Mouse (Mus musculus) embryo, embryonic 9.5 days (tissue): ENCODE data around the gene H2-M5.
"Not testable (repeated sequence)": the region's sequence is repeated elsewhere in the genome, so short reads cannot be mapped to it uniquely, and the experiment has no call there.

ENCODE experiments used
- DNase-seq: peaks from one replicate; pipeline ENCODE4 v3.0.0-alpha.2; 2017; ENCODE audit errors: extremely low spot score

H2-M5 gene

DNA sequence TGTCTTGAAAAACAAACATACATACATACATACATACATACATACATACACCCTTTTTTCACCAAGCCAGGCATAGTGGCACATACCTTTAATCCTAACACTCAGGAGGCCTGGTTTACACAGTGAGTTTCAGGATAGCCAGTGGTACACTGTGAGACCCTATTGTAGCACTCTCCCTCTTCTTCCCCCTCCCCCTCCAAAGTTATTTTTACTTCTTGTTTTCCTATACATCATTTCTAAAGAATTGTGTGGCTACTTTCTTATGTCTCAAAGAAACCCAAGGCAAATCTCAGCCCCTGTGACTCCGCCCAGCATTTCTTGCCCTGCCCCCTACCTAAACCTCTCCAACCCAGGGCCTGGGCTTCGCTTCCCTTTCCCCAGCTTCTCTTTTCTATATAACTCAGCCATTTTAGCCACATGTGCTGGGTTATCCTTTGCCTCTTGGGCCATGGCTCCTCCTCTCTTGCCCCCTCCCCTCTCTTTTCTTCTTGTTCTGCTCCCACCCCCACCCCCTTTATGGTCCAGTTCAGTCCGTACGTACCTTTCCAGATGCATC is 4.5 kb upstream of the H2-M5 start:
- no peak for DNase-seq

DNA sequence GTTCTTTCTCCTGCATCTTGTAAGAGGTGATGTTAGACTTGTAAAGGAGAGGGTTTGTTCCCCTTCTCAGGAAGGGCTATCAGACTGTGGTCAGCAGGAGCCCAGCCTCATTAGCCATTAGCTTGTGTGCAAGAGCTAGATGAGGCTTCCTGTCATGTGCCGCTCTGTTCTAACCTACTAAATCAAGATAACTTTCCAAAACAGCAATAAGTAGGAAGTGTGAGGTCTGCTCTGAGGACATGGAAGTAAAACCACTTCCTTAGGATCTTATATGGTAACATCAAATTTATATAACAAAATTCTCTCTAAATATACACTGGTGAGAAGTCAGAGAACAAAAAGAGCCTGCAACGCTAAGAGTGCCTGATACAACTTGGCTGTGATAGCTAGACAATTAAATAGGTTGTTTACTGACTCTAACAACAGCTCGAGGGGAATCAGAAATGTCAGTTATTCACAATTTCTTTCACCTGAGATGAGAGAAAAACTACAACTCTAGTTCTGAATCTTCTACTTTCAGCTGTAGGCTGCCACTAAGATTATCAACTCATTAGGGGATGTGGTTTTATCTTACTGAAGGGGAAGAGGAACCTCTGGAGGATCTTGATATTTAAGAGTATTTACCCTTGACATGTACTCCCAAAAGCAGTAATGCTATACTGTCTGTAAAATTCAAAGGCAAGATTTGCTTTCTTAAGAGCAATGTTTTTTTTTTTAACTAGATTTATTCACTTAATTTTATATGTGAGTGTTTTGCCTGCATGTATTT is 3.2 kb upstream of the H2-M5 start:
- DNase-seq: no peak

DNA sequence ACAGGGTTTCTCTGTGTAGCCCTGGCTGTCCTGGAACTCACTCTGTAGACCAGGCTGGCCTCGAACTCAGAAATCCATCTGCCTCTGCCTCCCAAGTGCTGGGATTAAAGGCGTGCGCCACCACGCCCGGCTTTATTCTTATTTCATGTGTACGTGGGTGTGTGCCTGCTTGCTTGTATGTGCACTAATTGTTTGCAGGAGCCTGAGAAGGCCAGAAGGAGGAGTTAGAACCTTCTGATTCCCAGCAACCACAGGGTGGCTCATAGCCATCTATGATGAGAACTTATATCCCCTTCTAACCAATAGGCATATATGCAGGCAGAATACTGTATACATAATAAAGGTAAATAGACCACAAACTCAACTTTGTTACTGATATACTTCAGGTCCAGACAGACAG is 1.3 kb upstream of the H2-M5 start:
- not testable (repeated sequence) for DNase-seq

DNA sequence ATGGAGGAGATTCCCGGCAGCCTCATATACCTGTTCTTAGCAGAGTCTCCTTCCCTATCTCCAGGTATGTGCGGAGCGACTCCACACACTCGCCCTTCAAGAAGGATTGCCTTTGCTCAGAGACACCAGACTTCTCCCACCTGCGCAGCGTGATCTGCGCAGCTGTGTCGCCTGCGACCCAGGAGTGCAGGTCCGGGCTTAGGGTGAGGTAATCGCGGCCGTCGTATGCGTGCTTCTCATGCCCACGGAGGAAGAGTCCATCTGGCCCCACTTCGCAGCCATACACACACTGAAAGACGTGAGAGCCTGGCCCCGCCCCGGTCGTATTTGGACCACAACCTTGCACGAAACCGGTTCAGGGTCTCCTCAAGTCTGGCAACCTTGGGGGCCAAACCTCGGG is 862 bp downstream of the H2-M5 start:
- DNase-seq: no peak

DNA sequence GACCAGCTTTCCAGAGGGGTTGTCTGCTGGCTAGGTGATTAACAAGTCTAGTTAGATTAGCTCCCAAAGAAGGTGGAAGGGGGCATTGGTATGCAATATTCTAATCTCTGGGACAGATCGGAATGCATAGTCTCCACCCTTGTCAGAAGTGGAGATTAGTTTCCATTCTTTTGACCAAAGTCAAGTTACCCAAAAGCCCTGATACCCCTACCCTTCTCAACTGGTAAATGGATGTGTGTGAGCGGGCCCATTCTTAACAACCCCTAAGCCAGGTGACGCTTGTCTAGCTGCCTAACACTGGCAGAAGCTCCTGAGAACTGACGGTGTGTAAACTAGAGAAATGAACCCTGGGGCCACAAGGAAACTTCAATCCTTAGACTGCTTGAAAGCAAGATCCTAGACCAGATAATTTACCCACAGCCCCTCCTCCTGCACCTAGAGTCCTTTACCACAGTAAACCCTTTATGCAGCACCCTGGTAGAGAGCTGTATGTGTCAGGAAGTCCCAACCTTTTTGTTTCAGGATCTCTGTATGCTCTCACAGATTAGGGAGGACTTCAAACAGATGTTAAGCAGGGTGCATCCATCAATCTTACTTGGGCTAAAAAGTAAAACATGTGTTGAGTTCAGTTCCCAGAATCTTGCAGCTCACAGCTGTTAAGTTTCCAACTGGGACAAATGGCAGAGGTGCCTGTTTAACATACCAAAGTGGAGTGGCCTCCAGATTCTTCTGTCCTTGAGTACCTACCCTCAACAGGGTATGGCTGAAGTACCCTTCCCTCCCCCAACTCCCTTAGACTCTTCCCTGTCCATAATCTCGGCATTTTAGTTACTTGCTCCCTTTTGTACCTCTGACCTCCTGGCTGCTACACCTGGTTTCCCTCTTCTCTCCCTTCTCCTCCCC is 6.8 kb downstream of the H2-M5 start:
- peak; percentile 8 for DNase-seq

DNA sequence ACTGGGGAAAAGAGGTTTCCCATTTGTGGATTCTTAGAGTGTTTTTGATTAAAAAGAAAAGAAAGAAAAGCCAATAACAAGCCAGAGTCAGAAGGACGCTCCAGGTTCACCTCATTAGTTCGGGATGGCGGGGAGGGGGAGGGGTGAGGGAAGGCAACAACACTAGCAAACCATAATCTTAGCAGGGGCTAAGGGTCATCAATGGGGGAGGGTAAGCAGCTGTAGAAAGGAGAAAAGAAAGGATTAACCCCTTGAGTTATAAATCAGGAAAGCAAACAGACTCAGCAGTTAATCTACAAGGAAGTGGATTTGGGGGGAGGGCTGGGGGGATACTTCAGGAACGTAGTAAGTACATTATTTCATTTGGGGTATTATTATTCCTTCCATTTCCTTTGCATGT is 7.5 kb downstream of the H2-M5 start:
- peak; percentile 40 for DNase-seq

DNA sequence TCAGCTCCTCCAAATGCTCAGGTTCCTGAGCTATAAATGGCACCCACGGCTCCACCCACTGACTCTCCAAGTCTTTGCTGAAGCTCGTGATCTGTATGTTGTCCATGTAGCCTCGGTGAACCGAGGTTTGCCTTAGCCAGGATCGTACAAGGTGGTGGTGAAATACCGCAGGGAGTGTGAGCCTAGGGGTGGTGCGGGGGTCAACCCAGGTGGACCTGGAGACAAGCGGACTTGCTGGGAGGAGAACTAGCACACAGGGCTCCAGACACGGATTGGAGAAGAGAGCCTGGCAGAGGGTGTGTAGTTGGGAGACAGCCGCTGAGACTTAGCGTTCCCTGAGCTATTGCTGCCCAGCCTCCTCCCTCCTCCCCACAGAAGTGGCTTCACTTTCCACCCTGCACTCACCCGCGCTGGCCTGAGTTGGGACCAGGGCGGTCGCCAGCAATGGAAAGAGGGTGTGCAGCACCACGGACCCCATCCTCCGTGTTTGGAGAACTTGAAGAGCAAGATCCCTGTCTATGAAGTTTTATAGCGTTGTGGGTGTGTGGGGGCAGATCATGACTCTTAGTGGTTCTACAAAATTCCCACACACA is 8.0 kb downstream of the H2-M5 start, which contains the start of gene 2410137M14Rik:
Gene 2410137M14Rik (minus strand): TSS at position 17 of the 593 bp plus-strand sequence.
- peak; percentile 27 for DNase-seq

DNA sequence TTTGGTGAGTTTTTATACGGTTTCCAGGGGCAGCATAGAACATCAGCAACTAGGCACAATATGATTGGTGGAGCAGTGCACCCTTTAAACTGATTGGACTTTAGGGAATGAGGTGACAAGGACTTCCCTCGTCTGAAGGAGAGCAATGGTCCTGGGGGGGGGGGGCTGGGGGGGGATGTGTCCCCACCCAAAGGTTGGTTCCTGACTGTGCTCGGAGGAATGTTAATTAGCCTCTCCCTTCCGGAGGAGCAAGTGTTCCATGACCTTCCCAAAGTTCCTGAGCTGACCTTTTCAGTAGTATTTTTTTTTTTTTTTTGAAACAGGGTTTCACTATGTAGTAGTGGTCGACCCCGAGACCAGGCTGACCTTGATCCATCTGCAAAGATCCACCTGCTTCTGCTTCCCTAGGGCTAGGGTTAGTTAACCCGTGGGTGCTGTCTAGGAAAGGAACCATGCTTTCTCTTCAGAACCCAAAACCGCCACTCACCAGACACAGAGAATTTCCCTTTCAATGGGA is 16.0 kb downstream of the H2-M5 start:
- DNase-seq: no peak

DNA sequence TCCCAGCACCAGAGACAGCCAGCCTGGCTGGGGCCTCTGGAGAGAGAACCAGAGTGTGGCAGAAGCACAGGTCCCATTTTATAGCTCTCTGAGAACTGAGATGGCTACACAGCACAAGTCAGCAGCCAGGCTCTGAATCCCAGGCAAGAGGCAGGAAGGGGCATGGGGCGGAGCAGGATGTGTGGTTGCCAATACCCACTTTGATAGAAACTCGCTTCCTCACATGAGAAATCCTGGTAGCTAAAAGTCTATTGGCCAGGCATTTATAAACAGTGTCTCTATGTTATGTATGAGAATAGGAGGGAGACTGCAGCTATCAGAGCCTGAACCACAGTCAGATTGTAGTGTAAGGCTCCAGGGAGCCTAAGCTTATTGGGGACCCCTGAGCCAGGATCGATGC is 16.5 kb downstream of the H2-M5 start:
- no peak for DNase-seq

DNA sequence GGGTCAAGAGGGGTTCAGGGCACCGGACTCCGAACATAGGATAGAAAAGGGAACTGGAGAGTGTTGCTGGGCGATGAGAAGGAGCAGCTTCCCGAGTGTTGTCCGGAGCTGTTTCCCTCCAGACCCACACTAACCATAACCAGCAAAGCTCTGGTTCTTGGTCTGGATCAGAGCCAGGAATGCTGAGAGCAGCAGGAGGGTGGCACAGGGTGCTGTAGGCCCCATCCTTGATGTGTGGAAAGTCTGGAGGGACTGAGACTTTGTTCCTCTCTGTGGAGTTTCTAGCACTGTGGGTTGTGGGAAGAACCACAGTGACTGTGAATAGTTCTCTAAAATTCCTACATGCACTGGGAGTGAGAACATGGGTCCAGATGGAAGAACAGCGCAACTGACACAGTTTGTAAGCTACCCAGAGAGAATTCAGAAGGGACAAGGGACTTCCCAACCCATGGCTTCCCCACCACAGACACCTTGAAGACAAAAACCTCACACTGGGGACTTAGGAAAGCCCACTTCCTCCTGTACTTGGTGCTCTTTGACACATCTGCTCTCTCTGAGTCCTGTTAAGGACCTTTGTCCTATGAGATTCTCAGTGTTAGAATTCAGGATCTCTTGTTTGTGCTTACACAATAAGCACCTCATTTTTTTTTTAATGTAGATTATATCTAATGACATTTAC is 18.0 kb downstream of the H2-M5 start:
- no peak for DNase-seq

DNA sequence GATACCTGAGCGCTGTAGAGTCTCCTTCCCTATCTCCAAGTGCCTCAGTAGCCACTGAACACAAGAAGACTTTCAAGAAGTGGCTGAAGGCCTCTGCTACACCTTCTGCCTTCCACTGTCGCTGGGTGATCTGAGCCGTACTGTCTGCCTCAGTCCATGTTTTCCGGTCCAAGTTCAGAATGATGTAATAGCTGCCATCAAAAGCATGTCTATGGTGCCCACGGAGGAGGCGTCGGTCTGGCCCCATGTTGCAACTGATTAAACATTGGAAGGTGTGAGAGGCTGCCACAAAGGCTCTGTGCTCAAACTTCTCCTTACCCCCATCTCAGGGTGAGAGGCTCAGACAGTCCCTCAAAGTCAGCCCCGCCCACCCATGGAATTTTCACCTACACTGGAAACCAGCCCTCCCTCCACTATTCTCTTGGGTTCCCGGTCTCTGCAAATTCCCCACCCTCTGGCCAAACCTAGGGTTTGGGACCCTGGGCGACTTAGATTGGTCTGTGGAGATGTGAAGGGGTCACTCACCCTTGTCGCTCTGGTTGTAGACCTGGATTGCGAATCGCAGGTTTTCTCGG is 18.9 kb downstream of the H2-M5 start:
- no peak for DNase-seq

DNA sequence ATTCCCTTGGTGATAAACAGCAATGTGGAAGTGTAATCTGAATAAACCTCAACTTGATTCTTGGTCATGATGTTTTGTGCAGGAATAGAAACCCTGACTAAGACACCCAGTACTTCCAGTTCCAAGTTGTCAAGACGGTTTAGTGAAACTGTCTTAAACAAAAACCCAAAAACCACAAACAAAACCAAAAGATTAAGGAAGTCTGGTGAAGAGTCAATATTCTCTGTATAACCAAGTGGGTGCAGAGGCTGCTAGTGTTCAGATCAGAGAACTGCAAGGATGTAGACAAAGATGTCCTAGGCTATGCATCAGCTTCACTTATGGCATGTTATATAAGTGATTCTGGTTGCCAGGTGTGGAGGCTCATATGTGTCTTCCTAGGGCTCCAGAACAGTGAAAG is 22.5 kb downstream of the H2-M5 start:
- no peak for DNase-seq

DNA sequence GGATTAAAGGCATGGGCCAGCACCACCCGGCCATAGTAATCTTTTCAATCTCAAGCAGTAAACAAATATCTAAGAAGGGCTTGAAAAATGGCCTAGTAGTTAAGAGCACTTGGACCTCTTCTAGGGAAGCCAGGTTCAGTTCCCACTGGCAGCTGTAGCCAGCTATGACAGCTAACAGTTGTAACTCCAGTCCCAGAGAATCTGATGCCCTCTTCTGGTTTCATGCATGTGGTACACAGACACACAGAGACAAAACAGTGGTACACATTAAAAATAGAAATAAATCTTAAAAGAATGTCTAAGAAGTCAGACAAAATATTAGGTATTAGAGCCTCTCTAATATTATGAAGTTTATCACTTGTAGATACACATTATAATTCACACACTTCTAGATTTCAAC is 28.2 kb downstream of the H2-M5 start:
- DNase-seq: no peak

DNA sequence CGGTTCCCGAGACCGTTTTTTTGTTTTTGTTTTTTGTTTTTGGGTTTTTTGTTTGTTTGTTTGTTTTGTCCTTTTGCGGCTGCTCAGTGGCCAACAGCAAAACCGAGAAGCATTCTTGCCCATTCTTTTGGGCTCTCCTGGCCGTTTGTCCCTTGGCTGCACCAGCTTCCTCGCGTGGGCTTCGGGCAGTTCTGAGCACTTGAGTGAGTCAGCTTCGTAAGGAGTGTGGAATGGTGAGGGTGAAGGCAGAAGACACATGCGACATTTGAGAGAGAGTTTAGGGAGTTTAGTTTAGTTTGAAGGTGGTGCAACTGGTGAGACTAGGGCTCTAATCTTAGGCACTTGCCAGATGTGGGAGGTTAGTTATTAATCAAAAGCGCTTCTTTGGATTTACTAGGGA is 30.5 kb downstream of the H2-M5 start:
- no peak for DNase-seq

DNA sequence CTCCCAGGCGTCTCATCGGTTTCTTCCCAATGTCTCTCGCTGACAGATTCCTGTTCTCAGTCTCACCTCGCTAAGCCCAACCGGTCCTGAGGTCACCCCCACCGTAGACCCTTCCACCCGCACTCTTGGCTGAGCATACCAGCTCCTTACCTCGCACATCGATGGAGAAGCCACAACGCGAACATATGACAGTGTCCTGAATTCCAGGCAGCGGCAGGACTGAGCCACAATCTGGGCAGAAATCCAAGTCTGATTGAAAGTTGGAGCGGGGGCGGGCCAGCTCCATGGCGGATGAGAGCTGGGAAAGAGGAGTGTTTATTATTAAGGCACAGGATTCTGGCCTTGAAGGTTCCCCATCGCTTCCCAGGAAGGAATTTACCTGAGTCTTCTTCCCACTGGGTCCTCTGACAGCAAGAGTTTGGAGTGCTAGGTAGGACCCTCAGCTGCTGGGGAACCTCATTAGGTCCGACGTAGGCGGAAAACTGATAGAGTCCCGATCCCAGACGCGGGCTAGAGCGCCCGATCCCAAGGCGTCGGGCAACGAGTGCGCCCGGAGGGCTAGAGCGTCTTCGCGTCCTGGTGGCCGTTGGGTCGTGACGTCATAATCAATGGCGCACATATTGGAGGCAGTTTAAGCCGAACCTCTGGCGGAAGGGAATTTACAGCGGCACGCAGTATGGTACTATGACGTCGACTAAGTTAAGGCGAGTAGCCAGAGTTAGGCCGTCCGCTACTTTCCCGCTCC is 31.2 kb downstream of the H2-M5 start, which contains the start of the genes Znrd1 and Znrd1as:
Gene Znrd1 (minus strand): TSS at position 561 of the 745 bp plus-strand sequence.
Gene Znrd1as (plus strand): TSS at position 594 of the 745 bp plus-strand sequence.
- peak; percentile 98 for DNase-seq

DNA sequence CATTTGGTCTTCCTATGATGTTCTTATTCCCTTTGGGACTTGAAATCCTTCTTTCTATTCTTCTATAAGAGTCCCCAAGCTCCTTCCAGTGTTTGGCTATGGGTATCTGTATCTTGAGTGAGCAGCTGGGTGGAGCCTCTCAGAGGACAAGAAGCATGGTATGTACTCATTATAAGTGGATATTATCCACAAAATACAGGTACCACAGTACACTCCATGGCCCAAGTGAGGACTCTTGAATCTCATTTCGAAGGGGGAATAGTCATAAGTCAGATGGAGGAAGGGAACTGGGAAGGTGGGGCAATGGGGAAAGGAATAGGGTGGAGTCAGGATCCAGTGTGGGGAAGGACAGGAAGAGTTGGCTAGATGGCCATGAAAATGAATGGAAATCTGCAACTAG is 36.3 kb downstream of the H2-M5 start:
- DNase-seq: no peak

DNA sequence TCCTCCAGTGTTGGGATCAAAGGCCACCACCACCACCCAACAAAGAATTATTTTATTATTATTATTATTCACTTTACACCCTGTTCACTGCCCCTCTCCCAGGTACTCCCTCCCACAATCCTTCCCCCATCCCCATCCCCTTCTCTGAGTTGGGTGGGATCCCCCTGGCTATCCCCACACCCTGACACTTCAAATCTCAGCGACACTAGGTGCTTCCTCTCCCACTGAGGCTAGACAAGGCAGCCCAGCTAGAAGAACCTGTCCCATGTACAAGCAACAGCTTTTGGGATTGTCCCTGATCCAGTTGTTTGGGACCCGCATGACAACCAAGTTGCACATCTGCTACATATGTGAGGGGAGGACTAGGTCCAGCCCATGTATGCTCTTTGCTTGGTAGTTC is 36.7 kb downstream of the H2-M5 start:
- no peak for DNase-seq

DNA sequence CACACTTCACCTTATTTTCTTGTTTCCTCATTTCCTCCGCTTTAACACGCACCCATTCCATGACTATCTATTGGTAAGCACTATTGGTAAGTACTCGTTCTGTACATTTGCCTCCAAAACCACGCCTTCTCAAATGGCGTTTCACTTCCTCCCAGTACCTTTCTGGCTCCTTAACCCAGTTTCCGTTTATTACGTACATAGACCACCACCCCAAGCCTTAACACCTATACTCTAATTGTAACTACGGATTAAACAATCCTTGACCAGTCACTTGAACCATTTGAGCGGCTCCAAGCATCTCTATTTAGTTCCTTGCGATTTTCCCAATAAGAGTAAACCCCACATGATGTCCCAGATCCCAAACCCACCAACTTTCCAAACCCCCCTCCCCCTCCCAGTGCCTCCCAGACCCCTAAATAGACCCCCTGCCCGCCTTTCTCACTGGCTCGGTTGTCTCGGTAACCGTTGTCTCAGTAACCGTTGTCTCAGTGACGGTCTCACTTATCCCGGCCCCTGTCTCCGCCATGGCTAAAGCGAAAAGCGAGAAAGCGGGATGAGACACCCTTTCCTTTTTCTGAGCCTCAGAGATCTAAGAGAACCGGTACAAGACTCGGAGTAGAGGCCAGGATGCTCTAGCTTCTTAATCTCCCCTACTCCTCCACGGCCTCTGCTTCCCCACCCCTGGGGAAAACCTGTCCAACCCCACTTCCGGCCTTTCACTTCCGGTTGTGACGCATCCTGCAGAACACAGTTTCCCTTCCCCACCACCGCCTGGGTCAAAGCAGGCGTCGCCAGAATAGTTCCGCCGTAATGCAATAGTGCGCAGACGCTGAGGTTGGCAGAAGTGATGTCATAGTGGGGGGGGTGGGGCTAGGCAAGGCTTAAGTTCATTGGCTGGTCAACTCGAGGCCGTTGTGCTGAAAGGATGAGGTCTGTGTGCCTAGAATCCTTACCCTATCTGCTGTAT is 38.1 kb downstream of the H2-M5 start, which contains the start of gene Ppp1r11:
Gene Ppp1r11 (minus strand): TSS at position 761 of the 967 bp plus-strand sequence.
- DNase-seq: peak; percentile 96

DNA sequence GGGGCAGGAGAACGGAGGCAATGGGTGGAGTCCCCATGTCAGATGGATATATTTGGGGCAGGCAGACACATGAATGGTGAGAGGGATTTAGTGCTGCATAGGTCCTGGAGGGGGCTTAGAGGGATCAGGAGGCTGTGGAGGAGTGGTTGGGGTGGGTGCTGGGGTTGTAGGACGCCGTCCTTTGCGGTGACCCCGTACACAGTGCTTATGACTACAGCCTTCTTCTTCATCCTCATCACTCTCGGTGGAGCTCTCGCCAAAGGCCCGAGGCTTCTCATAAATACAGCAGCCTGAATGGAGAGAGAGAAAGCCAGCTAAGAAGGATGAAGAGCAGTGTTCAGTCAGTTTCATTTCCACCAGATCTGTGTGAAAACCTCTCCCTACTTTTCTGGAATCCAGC is 40.1 kb downstream of the H2-M5 start:
- DNase-seq: no peak
